Mouse (Mus musculus): ENCODE results near the gene Sesn1. TPM values are rescaled to one million over a fixed set of nuclear protein-coding genes. Genes with fewer than 3 reads are reported as not detected.

Sesn1 gene
- polyA plus RNA-seq, 1 experiment from 2014 or later, result 23.1 TPM

DNA sequence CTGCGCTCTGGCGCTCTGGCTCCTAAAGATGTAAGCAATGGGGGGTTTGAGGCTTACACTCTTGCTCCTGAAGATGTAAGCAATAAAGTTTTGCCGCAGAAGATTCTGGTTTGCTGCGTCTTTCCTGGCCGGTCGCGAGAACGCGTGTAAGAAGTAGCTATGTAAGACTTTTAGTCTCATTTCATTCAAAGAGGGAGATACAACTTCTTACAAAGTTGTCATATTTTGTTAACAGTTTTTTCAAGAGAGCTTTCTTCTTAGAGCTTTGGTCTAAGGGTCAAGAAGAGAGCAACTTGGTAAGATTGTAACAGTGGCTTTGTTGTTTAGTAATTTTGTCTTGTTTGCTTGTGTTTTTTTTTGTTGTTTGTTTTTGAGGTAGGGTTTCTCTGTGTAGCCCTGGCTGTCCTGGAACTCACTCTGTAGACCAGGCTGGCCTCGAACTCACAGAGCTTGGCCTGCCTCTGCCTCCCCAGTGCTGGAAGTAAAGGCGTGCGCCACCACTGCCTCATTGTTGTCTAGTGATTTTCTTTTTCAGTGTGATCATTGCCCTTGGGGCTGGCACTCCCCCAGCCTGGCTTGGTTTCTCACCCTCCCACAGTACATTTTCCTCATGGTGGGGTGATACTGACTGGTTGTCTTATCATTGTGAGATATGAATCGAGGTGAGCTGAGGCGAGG lies 143.3 kb downstream of the Sesn1 start:
- Histone ChIP-seq H3K4me2 (no peak overlapping the region), H3K4me1 (ENCODE audit: control insufficient read depth, insufficient read depth, low read length) (no peaks in the 10 kb centered on the region), H3K9me3 (replicated peaks; ENCODE audit: control insufficient read depth, low read length) (no peaks in the 10 kb centered on the region), H3K27me3 (ENCODE audit: control insufficient read depth, insufficient read depth, low read length) (no peaks in the 10 kb centered on the region), H3K27ac (ENCODE audit: low read depth, low read length) (no peak overlapping the region), H3K4me3 (ENCODE audit: low read depth, low read length) (no peak overlapping the region), H3K36me3 (ENCODE audit: control insufficient read depth, insufficient read depth, low read length) (no peaks in the 10 kb centered on the region), H3K9ac (ENCODE audit: low read depth, low read length) (no peak overlapping the region)
- no peak for ATAC-seq (replicated peaks; ENCODE audit: insufficient number of reproducible peaks, low FRiP score, low TSS enrichment)
- 87% methylated on average over 14 of the region's 14 CpGs for WGBS (ENCODE audit: insufficient replicate concordance)

DNA sequence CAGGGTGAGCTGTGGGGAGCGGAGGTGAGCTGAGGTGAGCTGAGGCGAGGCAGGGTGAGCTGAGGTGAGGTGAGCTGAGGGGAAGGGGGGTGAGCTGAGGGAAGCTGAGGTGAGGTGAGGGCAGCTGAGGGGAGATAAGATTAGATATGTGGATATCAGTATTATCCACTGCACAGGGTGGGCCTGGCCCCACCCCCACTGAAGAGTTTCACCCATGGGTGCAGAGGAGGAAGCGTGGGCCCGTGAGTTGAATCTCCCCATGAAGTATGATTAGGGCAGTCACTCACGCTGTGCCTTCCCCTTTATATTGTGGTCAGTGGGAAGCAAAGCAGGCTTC lies 143.8 kb downstream of the Sesn1 start:
- H3K4me2 ChIP-seq, result no peak overlapping the region
- no peaks in the 10 kb centered on the region for H3K4me1 ChIP-seq (ENCODE audit: control insufficient read depth, insufficient read depth, low read length)
- ATAC-seq (replicated peaks; ENCODE audit: insufficient number of reproducible peaks, low FRiP score, low TSS enrichment), result no peak
- 93% methylated on average over 5 of the region's 5 CpGs for WGBS (ENCODE audit: insufficient replicate concordance)
- no peaks in the 10 kb centered on the region for H3K36me3 ChIP-seq (ENCODE audit: control insufficient read depth, insufficient read depth, low read length)
- H3K27ac ChIP-seq (ENCODE audit: low read depth, low read length), result no peak overlapping the region
- H3K27me3 ChIP-seq (ENCODE audit: control insufficient read depth, insufficient read depth, low read length), result no peaks in the 10 kb centered on the region
- H3K4me3 ChIP-seq (ENCODE audit: low read depth, low read length), result no peak overlapping the region
- H3K9ac ChIP-seq (ENCODE audit: low read depth, low read length), result no peak overlapping the region
- H3K9me3 ChIP-seq (replicated peaks; ENCODE audit: control insufficient read depth, low read length), result no peaks in the 10 kb centered on the region

DNA sequence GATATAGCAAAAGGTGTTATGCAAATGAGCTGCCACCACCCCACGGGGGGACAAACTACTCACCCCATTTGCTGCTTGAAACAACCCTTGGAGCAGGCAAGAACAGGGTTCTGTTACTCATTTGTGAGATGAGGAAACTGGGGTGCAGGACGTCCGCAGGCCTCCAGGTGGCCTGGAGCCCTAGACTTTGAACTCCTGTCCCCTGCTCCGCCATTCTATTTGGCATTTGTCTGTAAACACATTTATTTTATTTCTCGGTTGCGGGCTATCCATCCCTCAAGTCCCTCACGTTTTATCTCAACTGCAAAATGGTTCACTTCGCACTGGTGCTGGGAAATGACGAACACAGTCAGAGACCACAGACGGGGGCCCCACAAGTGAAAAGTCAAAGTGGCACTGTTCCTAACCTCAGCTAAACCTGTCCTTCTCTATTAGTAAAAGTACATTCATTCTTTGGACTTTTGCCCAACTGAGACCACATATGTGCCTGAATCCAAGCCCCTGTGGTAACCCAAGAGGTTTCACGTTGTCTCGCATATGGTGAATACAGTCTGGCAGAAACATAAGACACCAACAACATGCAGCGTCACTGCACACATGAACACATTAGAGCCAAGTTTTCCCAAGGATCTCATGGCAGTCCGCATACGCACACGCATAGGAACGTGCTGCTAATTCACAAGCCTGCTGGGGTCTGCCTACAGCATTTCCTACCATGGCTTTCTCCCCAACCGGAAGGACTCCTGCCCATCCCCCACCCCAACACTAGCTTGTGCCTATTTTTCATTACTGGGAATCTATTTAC lies 147.9 kb downstream of the Sesn1 start:
- H3K9me3 ChIP-seq (replicated peaks; ENCODE audit: control insufficient read depth, low read length), result no peaks in the 10 kb centered on the region
- ATAC-seq (replicated peaks; ENCODE audit: insufficient number of reproducible peaks, low FRiP score, low TSS enrichment), result no peak
- WGBS (ENCODE audit: insufficient replicate concordance), result 83% methylated on average over 18 of the region's 18 CpGs
- H3K36me3 ChIP-seq (ENCODE audit: control insufficient read depth, insufficient read depth, low read length), result no peaks in the 10 kb centered on the region
- H3K4me2 ChIP-seq, result no peak overlapping the region
- H3K9ac ChIP-seq (ENCODE audit: low read depth, low read length), result no peak overlapping the region
- H3K4me3 ChIP-seq (ENCODE audit: low read depth, low read length), result no peak overlapping the region
- no peaks in the 10 kb centered on the region for H3K4me1 ChIP-seq (ENCODE audit: control insufficient read depth, insufficient read depth, low read length)
- no peak overlapping the region for H3K27ac ChIP-seq (ENCODE audit: low read depth, low read length)
- no peaks in the 10 kb centered on the region for H3K27me3 ChIP-seq (ENCODE audit: control insufficient read depth, insufficient read depth, low read length)

Other genes starting within 250 kb of the Sesn1 start
- 0.73 and 0.82 TPM in 2 replicates for gene Ccdc162, start 93.3 kb upstream of the Sesn1 start, polyA plus RNA-seq (2014; fragmentation: Nextera tagmentation; extraction: Ambion mirVana)
- 19.4 and 22.8 TPM in 2 replicates for gene Cep57l1, start 64 bp upstream of the Sesn1 start, polyA plus RNA-seq (2014; fragmentation: Nextera tagmentation; extraction: Ambion mirVana)
- 0.82 and 0.86 TPM in 2 replicates for gene Armc2, start 208.5 kb downstream of the Sesn1 start, polyA plus RNA-seq (2014; fragmentation: Nextera tagmentation; extraction: Ambion mirVana)